Mouse (Mus musculus) lung, adult 2 months (tissue): ENCODE results near the gene Zfyve26. TPM values are rescaled to one million over a fixed set of nuclear protein-coding genes. Genes with fewer than 3 reads are reported as not detected.
A peak's percentile ranks its signal among the peaks of the same experiment; 100 is the strongest.
"Not testable (repeated sequence)": the region's sequence is repeated elsewhere in the genome, so short reads cannot be mapped to it uniquely, and the experiment has no call there.

Experiments
- DNase-seq: peaks from one replicate; pipeline ENCODE4 v3.0.0; 2022
- H3K4me1 ChIP-seq: fragments of 200-500 bp; 2 replicates; pipeline ENCODE4 v1.6.1; 2011; ENCODE audit warnings: low read length; ENCODE audit not compliant: control insufficient read depth, insufficient read depth
- H3K4me3 ChIP-seq: fragments of 200-500 bp; replicated peaks from 2 replicates; pipeline ENCODE3; 2011; ENCODE audit warnings: low read depth, mild to moderate bottlenecking, control low read depth, low read length; ENCODE audit errors: extremely low read depth
- CTCF ChIP-seq: fragments of 200-500 bp; IDR thresholded peaks from 2 replicates; pipeline ENCODE4 v1.5.1; 2011; ENCODE audit warnings: mild to moderate bottlenecking, low read length, control low read depth; ENCODE audit not compliant: insufficient read depth
- POLR2A ChIP-seq: fragments of 200-500 bp; IDR thresholded peaks from 2 replicates; pipeline ENCODE4 v1.6.1; 2011; ENCODE audit warnings: low read depth, mild to moderate bottlenecking, control low read depth, low read length, borderline replicate concordance; ENCODE audit errors: extremely low read depth
- WGBS: fragments of 180-500 bp; shearing (Covaris S2); methylation state at CpG from one replicate; pipeline ENCODE4 v1.1.7; 2018; 5-methylcytosine and 5-hydroxymethylcytosine counted together
- polyA plus RNA-seq: library from polyadenylated mRNA; depleted of rRNA; stranded (reverse); fragments of >200 nt; gene quantifications from 2 replicates; pipeline ENCODE4 v1.2.3, GENCODE M21; 2012; rRNA removed

Zfyve26 gene
- polyA plus RNA-seq, 1 experiment: 21.7 TPM

- 75% methylated on average over 8 of the region's 8 CpGs for WGBS
- DNase-seq: no peak
- Histone ChIP-seq H3K4me1 (no peaks in the 10 kb centered on the region), H3K4me3 (no peak overlapping the region)
- TF ChIP-seq CTCF (no peak), POLR2A (no peak)
Observed at GRCm38 (mm10) chr12:79211447-79211846, 84.7 kb downstream of the Zfyve26 start.

- Histone ChIP-seq H3K4me1 (no peaks in the 10 kb centered on the region), H3K4me3 (peak within 1 kb of the TSS; percentile 53)
- 2% methylated on average over 13 of the region's 13 CpGs for WGBS
- no peak for TF ChIP-seq CTCF
- no peak for TF ChIP-seq POLR2A
- peak; percentile 26 for DNase-seq
Observed at GRCm38 (mm10) chr12:79208703-79209464, 87.2 kb downstream of the Zfyve26 start, which contains the start of gene Rdh12. Gene Rdh12, plus strand, starts transcription at chr12:79208914.

GRCm38 (mm10) chr12:79201882-79202281, 94.2 kb downstream of the Zfyve26 start:
- no peak overlapping the region for H3K4me3 ChIP-seq
- WGBS: 56% methylated on average over 3 of the region's 3 CpGs
- no peak for DNase-seq
- H3K4me1 ChIP-seq: no peaks in the 10 kb centered on the region
- TF ChIP-seq POLR2A (no peak), CTCF (no peak)

GRCm38 (mm10) chr12:79197105-79197504, 99.0 kb downstream of the Zfyve26 start:
- TF ChIP-seq CTCF: no peak
- TF ChIP-seq POLR2A: no peak
- WGBS: 77% methylated on average over 5 of the region's 5 CpGs
- H3K4me3 ChIP-seq: no peak overlapping the region
- H3K4me1 ChIP-seq: no peaks in the 10 kb centered on the region
- no peak for DNase-seq

- TF ChIP-seq CTCF (peak; percentile 50; the same call in 1 of the 2 replicates), POLR2A (no peak)
- 0% methylated on average over 3 of the region's 3 CpGs for WGBS
- DNase-seq: peak; percentile 55
Observed at GRCm38 (mm10) chr12:79193441-79193840, 102.7 kb downstream of the Zfyve26 start.

GRCm38 (mm10) chr12:79192193-79192592, 103.9 kb downstream of the Zfyve26 start, which contains the start of gene Rdh11:
Gene Rdh11, minus strand, starts transcription at chr12:79192293.
- H3K4me1 ChIP-seq: peaks cover 6% of the 10 kb centered on the region; the same call in 1 of the 2 replicates
- peak within 1 kb of the TSS; percentile 65 for H3K4me3 ChIP-seq
- DNase-seq: no peak
- WGBS: 64% methylated on average over 6 of the region's 6 CpGs
- TF ChIP-seq CTCF: no peak
- no peak for TF ChIP-seq POLR2A

More at GRCm38 (mm10) chr12:79193441-79193840, 102.7 kb downstream of the Zfyve26 start:
- Histone ChIP-seq H3K4me3 (no peak overlapping the region), H3K4me1 (peaks cover 6% of the 10 kb centered on the region; the same call in 1 of the 2 replicates)

- TF ChIP-seq POLR2A (no peak), CTCF (peak; percentile 42)
- peak; percentile 68 for DNase-seq
- H3K4me1 ChIP-seq: peaks cover 6% of the 10 kb centered on the region; the same call in 1 of the 2 replicates
- peak overlapping the region; percentile 65 for H3K4me3 ChIP-seq
- WGBS: 4% methylated on average over 14 of the region's 14 CpGs
Observed at GRCm38 (mm10) chr12:79191701-79192100, 104.4 kb downstream of the Zfyve26 start.

GRCm38 (mm10) chr12:79190931-79191673, 105.0 kb downstream of the Zfyve26 start:
- peak; percentile 51 for DNase-seq
- peaks cover 6% of the 10 kb centered on the region; the same call in 1 of the 2 replicates for H3K4me1 ChIP-seq
- WGBS: 1% methylated on average over 18 of the region's 18 CpGs
- TF ChIP-seq CTCF (no peak), POLR2A (no peak)
- H3K4me3 ChIP-seq: peak overlapping the region; percentile 65

- WGBS: 85% methylated on average over 5 of the region's 6 CpGs
- H3K4me3 ChIP-seq, H3K4me1 ChIP-seq: not testable (repeated sequence)
Observed at GRCm38 (mm10) chr12:79185160-79185559, 110.9 kb downstream of the Zfyve26 start.

More at GRCm38 (mm10) chr12:79185160-79185559, 110.9 kb downstream of the Zfyve26 start:
- DNase-seq: not testable (repeated sequence)

Other genes with a start within 250 kb of the Zfyve26 start
- 12.9 and 15.0 TPM in 2 replicates for gene Pigh, start 206.7 kb downstream of the Zfyve26 start, polyA plus RNA-seq
- gene Arg2, start 165.5 kb downstream of the Zfyve26 start, polyA plus RNA-seq: 4.0 and 4.7 TPM in 2 replicates
- gene Vti1b, start 123.6 kb downstream of the Zfyve26 start, polyA plus RNA-seq: 43.6 and 49.2 TPM in 2 replicates
- gene Rdh11, start 104.0 kb downstream of the Zfyve26 start, polyA plus RNA-seq: 7.0 and 10.0 TPM in 2 replicates
- gene Rdh12, start 87.4 kb downstream of the Zfyve26 start, polyA plus RNA-seq: 0.69 and 8.9 TPM in 2 replicates
- gene Rad51b, start 978 bp upstream of the Zfyve26 start, polyA plus RNA-seq: 0.25 and 1.1 TPM in 2 replicates